Mouse (Mus musculus) bone marrow, adult 2 months (tissue): ENCODE results near the gene Adgrf3. TPM values are rescaled to one million over a fixed set of nuclear protein-coding genes. Genes with fewer than 3 reads are reported as not detected.

Experiments
- H3K27ac ChIP-seq: fragments of 200-500 bp; 2 replicates; pipeline ENCODE4 v1.5.1; 2012; ENCODE audit warnings: low read depth, mild to moderate bottlenecking, control low read depth, inconsistent platforms, low read length; ENCODE audit not compliant: control insufficient read depth, poor library complexity, insufficient read depth
- H3K4me1 ChIP-seq: fragments of 200-500 bp; 2 replicates; pipeline ENCODE4 v1.6.1; 2011; ENCODE audit warnings: low read length; ENCODE audit not compliant: control insufficient read depth, insufficient read depth
- H3K4me3 ChIP-seq: fragments of 200-500 bp; replicated peaks from 2 replicates; pipeline ENCODE3; 2011; ENCODE audit warnings: mild to moderate bottlenecking, low read depth, low read length, control low read depth; ENCODE audit not compliant: control insufficient read depth
- CTCF ChIP-seq: fragments of 200-500 bp; IDR thresholded peaks from 2 replicates; pipeline ENCODE4 v1.5.1; 2011; ENCODE audit warnings: low read length, control low read depth; ENCODE audit not compliant: control insufficient read depth, insufficient read depth
- POLR2A ChIP-seq: fragments of 200-500 bp; IDR thresholded peaks from 2 replicates; pipeline ENCODE4 v1.6.1; 2011; ENCODE audit warnings: low read depth, mild to moderate bottlenecking, control low read depth, low read length, borderline replicate concordance; ENCODE audit not compliant: control insufficient read depth
- WGBS: fragments of 180-500 bp; shearing (Covaris S2); methylation state at CpG from one replicate; pipeline ENCODE4 v1.1.7; 2018; 5-methylcytosine and 5-hydroxymethylcytosine counted together
- polyA plus RNA-seq: library from polyadenylated mRNA; stranded (reverse); fragments of >200 nt; gene quantifications from 2 replicates; pipeline ENCODE4 v1.2.4, GENCODE M21; 2011; ENCODE audit warnings: low replicate concordance; ENCODE audit not compliant: missing spikeins, insufficient read depth, insufficient read length

The Adgrf3 gene
- polyA plus RNA-seq = not detected in 2 replicates

GRCm38 (mm10) chr5:30205493-30205892, at the start of gene Adgrf3:
Adgrf3 (minus strand) TSS chr5:30205722.
- WGBS = 65% methylated on average over 5 of the region's 5 CpGs
- no peak within 1 kb of the TSS for H3K27ac ChIP-seq
- H3K4me1 ChIP-seq = no peaks in the 10 kb centered on the region
- no peak for TF ChIP-seq CTCF
- TF ChIP-seq POLR2A = no peak
- no peak within 1 kb of the TSS for H3K4me3 ChIP-seq

DNA sequence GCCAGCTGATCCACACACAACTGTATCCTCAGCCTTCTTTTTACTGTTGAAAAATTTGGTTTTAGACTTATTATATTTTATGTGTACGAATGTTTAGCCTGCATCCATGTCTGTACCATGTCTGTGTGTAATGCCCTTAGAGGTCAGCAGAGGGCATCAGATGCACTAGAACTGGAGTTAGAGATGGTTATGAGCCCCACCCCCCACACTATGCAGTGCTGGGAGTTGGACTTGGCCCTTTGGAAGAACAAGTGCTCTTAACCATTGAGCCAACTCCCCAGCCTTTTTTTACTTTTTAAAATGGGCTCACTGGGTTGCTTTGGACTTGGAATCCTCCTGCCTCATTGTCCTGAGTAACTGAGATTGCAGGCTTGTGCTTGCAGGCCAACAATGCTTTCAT, 42.1 kb upstream of the Adgrf3 start:
- WGBS = 88% methylated on average over 1 of the region's 1 CpGs
- TF ChIP-seq POLR2A = no peak
- no peak for TF ChIP-seq CTCF

GRCm38 (mm10) chr5:30245861-30246416, 40.4 kb upstream of the Adgrf3 start:
- no peak for TF ChIP-seq POLR2A
- 87% methylated on average over 9 of the region's 9 CpGs for WGBS
- Histone ChIP-seq H3K4me1 (no peaks in the 10 kb centered on the region), H3K27ac (no peak overlapping the region), H3K4me3 (no peak overlapping the region)

More for the DNA sequence above, 42.1 kb upstream of the Adgrf3 start:
- no peaks in the 10 kb centered on the region; the same call in 1 of the 2 replicates for H3K4me1 ChIP-seq
- no peak overlapping the region for H3K27ac ChIP-seq
- H3K4me3 ChIP-seq = no peak overlapping the region

DNA sequence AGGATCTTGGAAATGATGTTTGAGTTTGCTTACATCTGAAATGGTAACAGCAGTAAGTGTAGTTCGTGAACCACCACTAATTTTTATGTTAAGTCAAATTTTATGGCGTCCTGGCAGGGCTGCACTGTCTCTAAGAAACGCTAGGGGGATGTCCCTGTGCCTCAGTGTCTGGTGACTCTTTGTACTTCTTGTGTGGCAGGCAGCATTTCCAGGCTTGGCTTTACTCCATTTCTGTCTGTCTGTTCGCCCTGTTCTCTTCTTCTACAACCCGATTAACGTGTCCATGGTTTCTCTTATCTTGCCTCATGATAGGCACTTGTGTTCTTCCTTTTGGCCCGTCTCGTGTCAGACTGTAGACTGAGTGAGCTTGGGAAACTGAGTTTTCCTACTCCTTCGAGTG, 38.2 kb upstream of the Adgrf3 start:
- WGBS = 59% methylated on average over 9 of the region's 9 CpGs
- Histone ChIP-seq H3K4me3 (no peak overlapping the region), H3K27ac (no peak overlapping the region), H3K4me1 (no peaks in the 10 kb centered on the region)
- TF ChIP-seq POLR2A (no peak), CTCF (no peak)

- no peak overlapping the region for H3K27ac ChIP-seq
- H3K4me3 ChIP-seq = no peak overlapping the region
- no peaks in the 10 kb centered on the region for H3K4me1 ChIP-seq
- WGBS = 60% methylated on average over 1 of the region's 1 CpGs
- TF ChIP-seq CTCF = no peak
- no peak for TF ChIP-seq POLR2A
Measured at GRCm38 (mm10) chr5:30242410-30242809, 36.9 kb upstream of the Adgrf3 start.

- no peak overlapping the region for H3K27ac ChIP-seq
- no peak overlapping the region for H3K4me3 ChIP-seq
- H3K4me1 ChIP-seq = no peaks in the 10 kb centered on the region; the same call in 1 of the 2 replicates
- TF ChIP-seq CTCF (no peak), POLR2A (no peak)
- WGBS = 52% methylated on average over 7 of the region's 7 CpGs
Measured at GRCm38 (mm10) chr5:30240552-30240951, 35.0 kb upstream of the Adgrf3 start.

- H3K4me1 ChIP-seq = no peaks in the 10 kb centered on the region; the same call in 1 of the 2 replicates
- no peak overlapping the region for H3K27ac ChIP-seq
- 96% methylated on average over 5 of the region's 5 CpGs for WGBS
- H3K4me3 ChIP-seq = no peak overlapping the region
- TF ChIP-seq POLR2A (no peak), CTCF (no peak)
Measured at GRCm38 (mm10) chr5:30238533-30238932, 33.0 kb upstream of the Adgrf3 start.

- Histone ChIP-seq H3K4me1 (no peaks in the 10 kb centered on the region; the same call in 1 of the 2 replicates), H3K27ac (no peak overlapping the region), H3K4me3 (no peak overlapping the region)
- TF ChIP-seq POLR2A (no peak), CTCF (no peak)
- WGBS = 83% methylated on average over 2 of the region's 2 CpGs
Measured at GRCm38 (mm10) chr5:30235641-30236126, 30.2 kb upstream of the Adgrf3 start.
